Mouse (Mus musculus): ENCODE measurements at regions not wholly inside any gene's neighbourhood (a gene's known extent, or its start where the extent isn't known, plus 50 kb on each side); places are given as distances from the start of the nearest gene placed in this dataset.

- intact Hi-C loops (cut with DNase I) = no loop called here
- no peak overlapping the region for H3K4me3 ChIP-seq
- no peak for DNase-seq (ENCODE audit: extremely low spot score in 1 of 2, low spot score in 2 of 2)
- TF ChIP-seq CTCF (IDR thresholded peaks at IDR 0.05) = no peak
- no peak overlapping the region for H3K27ac ChIP-seq
These were observed 393.4 kb upstream of the Trib2 start for GRCm38 (mm10) chr12:16210111-16210510.

DNA sequence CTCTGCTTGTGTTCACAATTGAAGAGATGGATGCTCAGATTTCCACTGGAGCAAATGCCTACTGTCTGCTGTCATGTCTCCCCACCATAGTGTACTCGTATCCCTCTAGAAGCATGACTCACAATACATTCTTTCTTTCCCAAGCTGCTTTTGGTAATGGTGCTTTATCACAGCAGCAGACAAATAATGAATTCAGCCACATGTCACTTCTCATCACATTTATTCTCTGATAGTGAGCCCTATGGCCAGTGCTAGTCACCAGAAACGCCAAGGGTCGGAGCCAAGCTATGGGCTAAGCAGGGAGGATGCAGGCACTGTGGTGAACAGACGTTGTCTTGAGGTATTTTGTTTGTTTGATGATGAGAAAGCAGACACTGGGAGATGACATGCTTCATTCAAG lies 388.2 kb upstream of the Trib2 start:
- Histone ChIP-seq H3K27ac (no peak overlapping the region), H3K4me3 (no peak overlapping the region)
- no peak for DNase-seq (ENCODE audit: extremely low spot score in 1 of 2, low spot score in 2 of 2)
- no peak for TF ChIP-seq CTCF (IDR thresholded peaks at IDR 0.05)
- intact Hi-C loops (cut with DNase I) = no loop called here

DNA sequence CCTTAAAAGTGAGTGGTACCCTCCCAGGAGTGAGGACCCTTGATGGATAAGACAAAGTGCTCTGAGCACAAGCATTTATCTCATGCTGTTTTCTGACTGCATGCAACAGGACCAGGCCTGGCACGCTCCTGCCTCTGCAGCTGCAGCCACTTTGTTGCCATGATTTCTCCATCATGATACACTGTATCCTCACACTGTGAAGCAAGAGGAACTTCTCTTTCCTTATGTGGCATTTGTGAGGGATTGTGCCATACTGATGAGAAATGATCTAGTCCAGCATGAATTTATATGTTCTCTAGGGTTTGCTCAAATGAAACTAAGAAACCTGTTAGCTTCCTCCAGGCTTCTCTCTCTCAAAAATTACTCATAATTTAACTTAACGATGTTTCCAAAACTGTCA lies 380.2 kb upstream of the Trib2 start:
- TF ChIP-seq CTCF (IDR thresholded peaks at IDR 0.05) = no peak
- H3K27ac ChIP-seq = no peak overlapping the region
- no peak overlapping the region for H3K4me3 ChIP-seq
- intact Hi-C loops (cut with DNase I) = no loop called here
- DNase-seq (ENCODE audit: extremely low spot score in 1 of 2, low spot score in 2 of 2) = no peak

GRCm38 (mm10) chr12:16191803-16192389 lies 375.2 kb upstream of the Trib2 start:
- no peak for DNase-seq (ENCODE audit: extremely low spot score in 1 of 2, low spot score in 2 of 2)
- no peak for TF ChIP-seq CTCF (IDR thresholded peaks at IDR 0.05)
- Histone ChIP-seq H3K27ac (no peak overlapping the region), H3K4me3 (no peak overlapping the region)
- intact Hi-C loops (cut with DNase I) = no loop called here

GRCm38 (mm10) chr12:16190706-16191105 lies 374.0 kb upstream of the Trib2 start:
- Histone ChIP-seq H3K4me3 (no peak overlapping the region), H3K27ac (no peak overlapping the region)
- DNase-seq (ENCODE audit: extremely low spot score in 1 of 2, low spot score in 2 of 2) = no peak
- intact Hi-C loops (cut with DNase I) = no loop called here
- no peak for TF ChIP-seq CTCF (IDR thresholded peaks at IDR 0.05)

DNA sequence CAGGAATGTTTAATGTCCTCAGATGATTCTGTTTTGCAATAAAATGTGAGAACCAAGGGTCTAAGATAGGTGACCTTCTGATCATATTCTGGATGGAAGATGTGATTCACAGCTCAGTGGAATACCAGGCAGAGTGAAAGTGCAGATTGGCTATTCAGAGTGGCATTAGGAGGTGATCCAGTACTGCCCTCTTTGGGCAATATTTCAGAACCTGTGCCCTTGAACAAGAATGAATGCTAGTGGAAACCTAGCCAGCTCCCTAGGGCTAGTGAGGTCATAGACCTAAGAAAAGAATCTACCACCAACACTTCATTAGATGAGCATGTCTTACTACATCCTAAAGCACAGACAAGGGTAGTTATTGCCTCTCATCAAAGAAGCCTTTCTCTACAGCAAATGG lies 372.7 kb upstream of the Trib2 start:
- Histone ChIP-seq H3K27ac (no peak overlapping the region), H3K4me3 (no peak overlapping the region)
- no peak for DNase-seq (ENCODE audit: extremely low spot score in 1 of 2, low spot score in 2 of 2)
- no peak; the same call in none of the 2 replicates for TF ChIP-seq CTCF (IDR thresholded peaks at IDR 0.05)
- intact Hi-C loops (cut with DNase I) = no loop called here

GRCm38 (mm10) chr12:16185976-16186515 lies 369.3 kb upstream of the Trib2 start:
- TF ChIP-seq CTCF (IDR thresholded peaks at IDR 0.05) = no peak
- Histone ChIP-seq H3K4me3 (no peak overlapping the region), H3K27ac (no peak overlapping the region)
- intact Hi-C loops (cut with DNase I) = no loop called here
- DNase-seq (ENCODE audit: extremely low spot score in 1 of 2, low spot score in 2 of 2) = no peak

DNA sequence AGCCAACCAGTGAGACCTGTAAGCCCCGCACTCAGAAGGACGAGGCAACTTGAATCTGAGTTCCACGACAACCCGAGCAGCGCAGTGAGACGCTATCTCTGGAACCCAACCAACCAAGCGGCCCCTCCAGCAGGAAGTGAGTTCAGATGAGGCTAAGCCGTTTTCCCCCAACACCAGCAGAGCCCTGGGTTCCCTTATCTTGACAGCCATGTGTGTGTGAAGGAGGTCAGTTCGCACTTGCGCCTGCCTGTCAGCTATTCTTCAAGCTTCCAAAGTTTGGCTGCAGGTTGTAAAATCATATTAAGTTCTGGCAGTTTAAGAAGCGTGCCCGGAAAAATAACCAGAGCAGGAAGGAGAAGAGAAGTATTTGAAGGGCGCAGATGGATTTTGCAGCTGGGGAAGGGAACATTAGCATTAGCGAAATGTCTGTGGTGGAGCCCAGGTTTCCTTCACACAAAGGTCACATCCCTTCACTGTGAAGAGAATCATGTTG lies 368.8 kb upstream of the Trib2 start:
- H3K4me3 ChIP-seq = no peak overlapping the region
- intact Hi-C loops (cut with DNase I) = no loop called here
- TF ChIP-seq CTCF (IDR thresholded peaks at IDR 0.05) = no peak
- no peak for DNase-seq (ENCODE audit: extremely low spot score in 1 of 2, low spot score in 2 of 2)
- H3K27ac ChIP-seq = no peak overlapping the region

GRCm38 (mm10) chr12:16183055-16183454 lies 366.3 kb upstream of the Trib2 start:
- Histone ChIP-seq H3K4me3 (no peak overlapping the region), H3K27ac (no peak overlapping the region)
- TF ChIP-seq CTCF (IDR thresholded peaks at IDR 0.05) = no peak
- no peak for DNase-seq (ENCODE audit: extremely low spot score in 1 of 2, low spot score in 2 of 2)
- intact Hi-C loops (cut with DNase I) = no loop called here

GRCm38 (mm10) chr12:16181599-16181998 lies 364.9 kb upstream of the Trib2 start:
- intact Hi-C loops (cut with DNase I) = no loop called here
- no peak for TF ChIP-seq CTCF (IDR thresholded peaks at IDR 0.05)
- no peak for DNase-seq (ENCODE audit: extremely low spot score in 1 of 2, low spot score in 2 of 2)
- no peak overlapping the region for H3K4me3 ChIP-seq
- no peak overlapping the region for H3K27ac ChIP-seq

GRCm38 (mm10) chr12:16179897-16180296 lies 363.2 kb upstream of the Trib2 start:
- no peak for TF ChIP-seq CTCF (IDR thresholded peaks at IDR 0.05)
- no peak for DNase-seq (ENCODE audit: extremely low spot score in 1 of 2, low spot score in 2 of 2)
- intact Hi-C loops (cut with DNase I) = no loop called here
- no peak overlapping the region for H3K27ac ChIP-seq
- no peak overlapping the region for H3K4me3 ChIP-seq

GRCm38 (mm10) chr12:16176326-16176725 lies 359.6 kb upstream of the Trib2 start:
- TF ChIP-seq CTCF (IDR thresholded peaks at IDR 0.05) = no peak
- no peak for DNase-seq (ENCODE audit: extremely low spot score in 1 of 2, low spot score in 2 of 2)
- H3K27ac ChIP-seq = no peak overlapping the region
- intact Hi-C loops (cut with DNase I) = no loop called here
- H3K4me3 ChIP-seq = no peak overlapping the region

DNA sequence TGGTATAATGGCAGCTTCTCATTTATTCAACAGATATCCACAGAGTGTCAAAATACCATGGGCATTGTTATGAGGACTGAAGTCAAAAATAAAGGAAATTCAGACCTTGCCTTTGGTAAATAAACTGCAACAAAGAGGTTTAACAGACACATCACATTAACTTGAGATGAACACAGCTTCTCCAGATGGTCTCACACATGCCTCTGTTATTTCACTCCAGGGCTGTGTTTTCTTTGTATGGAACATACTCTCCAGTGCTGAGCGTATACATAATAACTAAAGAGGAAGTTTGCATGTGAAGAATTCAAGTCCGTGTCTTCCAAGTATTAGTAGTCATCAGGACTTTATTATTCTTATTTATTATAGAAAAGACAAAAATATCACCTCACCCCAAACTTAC lies 355.5 kb upstream of the Trib2 start:
- DNase-seq (ENCODE audit: extremely low spot score in 1 of 2, low spot score in 2 of 2) = no peak
- intact Hi-C loops (cut with DNase I) = no loop called here
- Histone ChIP-seq H3K27ac (no peak overlapping the region), H3K4me3 (no peak overlapping the region)
- TF ChIP-seq CTCF (IDR thresholded peaks at IDR 0.05) = no peak

Data from left cerebral cortex, adult 2 months (tissue).